Mouse (Mus musculus): ENCODE measurements around the gene Tldc1.

DNA sequence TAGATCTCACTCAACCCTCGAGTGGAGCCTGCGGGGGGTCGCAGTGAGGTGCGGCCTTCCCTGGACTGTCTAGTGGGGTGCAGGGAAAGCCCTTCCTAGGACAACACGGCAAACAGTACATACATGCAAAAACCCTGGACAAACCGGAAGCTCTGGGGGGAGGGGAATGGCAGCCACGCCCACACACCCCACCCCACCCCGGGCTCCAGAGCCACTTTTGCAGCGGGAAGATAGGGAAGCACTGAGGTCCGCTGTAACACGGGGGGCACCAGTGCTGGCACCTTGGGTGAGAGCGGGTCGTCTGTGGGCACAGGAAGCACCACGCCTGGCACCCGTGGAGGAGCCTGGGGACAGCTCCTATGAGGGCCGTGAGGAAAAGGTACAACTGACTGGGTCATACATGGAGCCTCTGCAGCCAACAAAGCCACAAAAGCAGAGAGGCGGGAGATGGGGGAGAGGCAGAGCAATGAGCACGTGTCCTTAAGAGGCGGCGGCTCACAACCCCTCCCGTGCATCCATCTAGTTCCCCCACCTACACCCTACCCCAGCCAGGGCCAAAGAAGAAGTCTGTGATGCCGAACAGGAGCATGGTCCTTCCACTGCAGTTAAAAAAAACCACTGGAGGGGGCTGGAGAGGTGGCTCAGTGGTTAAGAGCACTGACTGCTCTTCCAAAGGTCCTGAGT, 12.3 kb downstream of the Tldc1 start:
- TF ChIP-seq POLR2A (IDR thresholded peaks at IDR 0.05; ENCODE audit: extremely low read depth, insufficient read depth, low read length) (no peak), CTCF (IDR thresholded peaks at IDR 0.05; ENCODE audit: extremely low read depth, insufficient read depth, low read length) (no peak)

All from cortical plate, adult 2 months (tissue).